Mouse (Mus musculus) heart, postnatal 10 days (tissue): ENCODE measurements at regions not wholly inside any gene's neighbourhood (a gene's known extent, or its start where the extent isn't known, plus 50 kb on each side); places are given as distances from the start of the nearest gene placed in this dataset.
A peak's percentile ranks its signal among the peaks of the same experiment; 100 is the strongest.

Source experiments
- DNase-seq, 2 experiments: peaks; one replicate each; pipeline ENCODE4 v3.0.0; 2021
- intact Hi-C: fragments of 180-260 bp; cut with DNase I; formaldehyde crosslinking; loops from one replicate; pipeline ENCODE4 v1.15.1; 2025

DNA sequence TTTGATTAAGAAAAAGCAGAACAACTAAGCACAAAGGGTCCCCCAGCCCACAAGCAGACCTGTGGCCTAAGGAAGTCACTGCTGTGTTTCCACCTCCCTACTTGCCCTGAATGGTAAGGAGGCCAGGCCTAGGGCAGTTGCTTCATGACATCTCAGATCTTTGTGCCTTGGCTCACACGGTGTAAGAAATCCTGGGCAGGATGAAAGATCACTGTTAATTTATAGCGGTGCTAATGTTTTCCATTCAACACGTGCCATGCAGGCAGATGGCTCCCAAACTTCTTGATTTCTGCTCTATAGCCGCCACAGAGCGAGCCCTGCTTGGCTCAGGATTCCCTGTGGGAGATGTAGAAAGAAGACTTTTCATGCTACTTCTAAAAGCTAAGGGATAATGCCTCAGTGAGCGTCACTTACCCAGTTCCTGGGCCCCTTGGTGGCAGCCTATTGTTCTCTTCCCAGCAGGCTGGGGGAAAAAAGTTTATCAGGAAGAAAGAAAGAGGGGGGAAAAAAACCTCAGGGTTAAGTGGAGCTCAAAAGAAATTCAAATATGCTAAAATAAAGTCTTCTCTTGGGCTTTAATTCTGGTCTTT, 327.4 kb downstream of the Adgrl2 start:
- DNase-seq: no peak
- intact Hi-C loops: no loop called here

DNA sequence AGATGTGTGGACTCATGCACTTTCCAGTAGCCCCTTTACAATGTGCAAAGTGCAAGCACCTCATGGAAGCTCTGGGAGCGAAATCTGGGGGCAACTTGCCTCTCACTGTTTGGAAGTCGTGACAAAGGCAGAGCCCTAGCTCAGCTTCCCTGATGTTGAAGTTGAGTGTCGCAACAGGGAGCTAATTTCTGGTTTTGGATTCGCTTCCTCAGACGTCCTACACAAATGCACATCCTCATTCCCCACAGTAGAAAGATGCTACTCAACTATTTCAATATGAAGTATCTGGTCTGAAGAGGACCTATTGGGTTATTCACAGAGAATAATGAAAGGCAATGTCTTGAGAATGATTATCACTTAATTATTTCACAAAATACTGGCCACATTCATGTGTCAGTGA, 331.3 kb downstream of the Adgrl2 start:
- intact Hi-C loops: no loop called here

DNA sequence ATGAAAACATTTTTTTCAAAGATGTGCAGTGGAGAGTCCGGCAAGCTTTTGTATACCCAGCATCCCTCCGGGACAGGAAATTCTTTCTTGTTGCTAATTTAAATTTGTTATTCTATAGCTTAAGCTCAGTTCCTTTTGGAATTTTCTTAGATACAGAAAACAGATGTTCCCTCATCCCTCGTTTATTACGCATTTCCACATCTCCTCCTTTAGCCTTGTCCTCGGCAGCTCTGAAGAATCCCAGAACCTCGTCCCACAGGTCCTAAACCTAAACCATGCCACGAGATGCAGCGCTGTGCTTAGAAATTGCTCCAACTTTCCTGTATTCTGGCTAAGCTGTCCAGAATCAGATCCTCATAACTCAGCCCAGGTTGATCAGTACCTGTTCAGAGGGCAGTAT, 332.0 kb downstream of the Adgrl2 start:
- DNase-seq: no peak
- intact Hi-C loops: no loop called here

More for the DNA sequence above, 331.3 kb downstream of the Adgrl2 start:
- no peak for DNase-seq

DNA sequence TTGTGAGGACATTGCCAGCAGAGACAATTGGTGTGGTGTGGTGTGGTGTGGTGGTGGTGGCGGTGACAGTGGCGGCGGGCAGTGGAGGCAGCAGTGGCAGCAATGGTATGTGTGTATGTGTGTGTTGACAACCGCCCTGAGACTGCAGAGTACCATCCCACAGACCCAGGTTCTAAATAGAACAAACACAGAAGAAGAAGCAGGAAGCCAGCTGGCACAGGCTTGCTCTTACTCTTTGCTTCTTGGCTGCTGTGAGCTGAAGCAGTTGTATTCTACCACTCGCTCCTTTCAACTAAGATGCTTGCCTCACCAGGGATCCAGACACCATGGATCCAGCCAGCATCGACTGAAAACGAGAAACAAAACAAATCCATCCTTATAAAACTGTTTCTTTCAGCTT, 334.2 kb downstream of the Adgrl2 start:
- DNase-seq: peak in 1 of 2 experiments; percentile 28
- intact Hi-C loops: no loop called here

DNA sequence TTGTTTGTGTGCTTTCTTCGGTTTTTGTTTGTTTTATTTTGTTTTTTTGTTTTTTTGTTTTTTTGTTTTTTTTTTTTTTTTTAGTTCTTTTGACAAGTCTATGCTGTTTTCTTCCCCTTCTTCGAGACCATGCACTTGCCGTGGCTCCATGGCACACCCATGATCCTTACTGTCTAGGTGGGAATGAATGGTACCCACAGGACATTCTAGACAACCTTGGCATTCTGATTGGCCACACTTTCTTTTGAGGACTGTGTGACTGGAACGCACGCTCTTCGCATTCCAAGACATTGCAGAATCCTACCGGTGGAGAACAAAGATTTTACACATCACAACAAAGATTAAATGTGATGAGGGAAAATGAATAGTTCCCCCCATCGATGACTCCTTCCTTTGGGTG, 340.1 kb downstream of the Adgrl2 start:
- intact Hi-C loops: no loop called here
- no peak for DNase-seq

DNA sequence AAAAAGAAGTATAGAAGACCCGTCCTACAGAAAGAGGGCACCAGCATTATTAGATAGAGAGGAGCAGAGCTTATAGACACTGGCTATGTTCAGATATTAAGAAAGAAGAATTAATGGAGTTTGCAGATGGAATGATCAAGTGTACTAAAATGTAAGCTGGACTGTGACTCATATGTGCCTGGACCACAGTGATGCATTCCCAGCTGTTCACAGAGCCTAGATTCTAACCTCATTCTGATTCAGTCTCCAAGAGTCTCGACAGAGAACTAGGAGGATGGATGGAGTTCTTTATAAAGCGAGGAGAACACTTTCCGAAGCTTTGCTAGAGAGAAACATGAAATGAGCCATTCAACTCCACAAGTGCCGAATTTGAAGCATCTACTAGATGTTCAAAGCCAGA, 345.4 kb downstream of the Adgrl2 start:
- DNase-seq: no peak
- intact Hi-C loops: no loop called here

DNA sequence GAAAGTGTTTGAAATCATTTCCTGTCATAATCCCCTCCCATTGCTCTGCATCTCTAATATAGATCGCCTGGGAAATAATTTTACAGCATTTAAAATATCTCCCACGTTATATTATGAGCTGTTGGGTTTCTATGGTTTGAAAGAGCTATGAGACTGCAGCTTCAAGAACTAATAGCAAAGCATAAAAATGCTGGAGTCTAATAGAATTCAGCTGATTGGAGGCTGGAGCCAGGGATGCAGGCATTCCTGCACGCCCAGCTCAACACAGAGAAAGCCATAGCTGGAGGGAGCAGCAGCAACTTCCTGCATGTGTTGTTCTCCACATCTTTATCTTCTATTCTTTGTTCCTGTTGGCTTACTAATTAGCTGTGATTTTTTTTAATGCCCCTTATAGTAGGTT, 348.8 kb downstream of the Adgrl2 start:
- no peak for DNase-seq
- intact Hi-C loops: no loop called here

DNA sequence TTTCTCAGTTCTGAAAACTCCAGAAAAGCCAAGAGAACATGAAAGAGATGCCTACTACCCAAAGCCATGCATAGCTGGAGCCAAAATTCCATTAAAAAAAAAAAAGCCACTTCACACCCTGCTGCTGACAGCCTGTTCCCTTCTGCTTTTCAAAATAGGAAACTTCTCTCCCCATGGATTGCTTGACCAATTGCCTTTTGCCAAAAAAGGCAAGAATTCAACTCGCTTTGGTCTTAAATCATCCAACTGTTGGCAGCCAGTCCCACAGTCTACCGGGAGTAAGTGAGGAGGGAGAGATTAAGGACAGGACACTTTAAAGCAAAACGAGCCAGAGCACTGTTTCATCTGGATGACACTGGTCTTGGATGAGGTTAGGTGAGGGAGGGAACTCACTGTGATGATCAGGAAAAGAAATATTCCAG, 349.7 kb downstream of the Adgrl2 start:
- intact Hi-C loops: no loop called here
- DNase-seq: peak; percentile 62 to 65

DNA sequence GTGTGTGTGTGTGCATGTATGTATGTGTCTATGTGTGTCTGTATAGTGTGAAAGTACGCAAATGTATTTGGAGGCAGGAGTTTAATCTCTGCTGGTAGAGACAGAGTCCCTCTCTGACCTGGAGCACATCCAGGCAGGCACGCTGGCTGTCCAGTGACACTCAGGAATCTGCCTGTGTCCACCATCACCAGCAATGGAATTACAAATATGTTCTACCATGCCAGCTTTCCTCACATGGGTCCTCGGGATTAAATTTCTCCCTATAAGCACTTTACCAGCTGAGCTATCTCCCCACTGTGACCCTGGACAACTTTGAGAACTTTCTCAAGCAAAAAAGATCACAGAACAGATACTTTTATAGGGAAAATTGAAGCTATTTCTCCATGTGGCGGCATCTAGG, 355.3 kb downstream of the Adgrl2 start:
- peak; percentile 76 to 77 for DNase-seq
- intact Hi-C loops: no loop called here

DNA sequence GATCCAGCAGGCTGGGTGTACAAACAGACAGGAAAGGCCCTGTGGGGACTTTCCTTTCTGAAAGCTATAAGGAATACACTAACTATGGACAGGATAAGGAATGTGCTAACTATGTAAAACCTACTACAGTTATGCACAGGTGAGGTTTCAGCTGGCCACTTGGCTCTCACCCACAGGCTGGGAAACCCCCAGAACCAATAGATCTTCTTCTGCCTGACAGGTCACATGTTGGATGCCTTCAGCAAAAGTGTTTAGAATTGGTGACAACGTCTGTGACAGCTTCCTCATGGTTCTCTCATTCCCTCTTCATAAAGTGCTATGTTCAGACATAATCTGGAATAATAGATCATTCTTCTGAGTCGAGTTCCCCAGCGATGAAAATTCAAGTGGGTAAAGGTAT, 356.0 kb downstream of the Adgrl2 start:
- intact Hi-C loops: no loop called here
- no peak for DNase-seq

DNA sequence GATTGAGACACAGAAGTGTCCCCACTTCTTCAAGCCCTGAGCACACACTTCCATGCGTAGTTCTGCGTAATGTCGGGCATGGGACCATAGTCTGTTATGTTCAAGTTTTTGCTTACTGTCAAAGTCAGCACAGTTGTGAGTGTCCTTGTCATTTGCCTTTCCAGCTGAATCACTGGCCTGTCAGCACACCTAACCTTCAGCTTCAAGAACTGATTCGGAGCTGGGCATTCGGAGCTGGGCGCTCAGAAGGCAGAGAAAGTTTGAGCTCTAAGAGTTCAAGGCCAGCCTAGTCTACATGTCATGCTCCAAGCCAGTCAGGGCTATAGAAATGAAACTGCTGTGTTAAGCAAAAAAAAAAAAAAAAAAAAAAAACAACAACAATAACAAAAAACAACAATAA, 357.1 kb downstream of the Adgrl2 start:
- intact Hi-C loops: no loop called here
- DNase-seq: no peak

DNA sequence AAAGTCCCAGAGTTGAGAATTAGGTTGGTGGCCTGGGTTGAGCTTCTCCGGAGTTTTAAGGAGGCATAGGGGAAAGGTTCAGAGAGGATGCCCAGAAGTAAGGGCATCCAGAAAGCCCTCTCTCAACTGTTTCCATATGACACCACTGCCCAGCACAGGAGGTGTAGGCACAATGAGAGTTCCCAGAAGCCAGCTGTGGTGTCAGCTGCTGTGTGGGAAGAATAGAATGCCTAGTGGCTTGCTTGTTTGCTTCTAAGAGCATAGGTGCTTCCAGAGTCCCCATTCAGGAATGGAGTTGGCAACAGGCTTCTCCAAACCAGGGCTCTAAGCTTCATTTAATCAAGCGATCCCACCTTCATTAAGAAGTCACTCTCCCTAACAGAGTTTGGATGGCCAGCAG, 357.9 kb downstream of the Adgrl2 start:
- intact Hi-C loops: no loop called here
- no peak for DNase-seq

DNA sequence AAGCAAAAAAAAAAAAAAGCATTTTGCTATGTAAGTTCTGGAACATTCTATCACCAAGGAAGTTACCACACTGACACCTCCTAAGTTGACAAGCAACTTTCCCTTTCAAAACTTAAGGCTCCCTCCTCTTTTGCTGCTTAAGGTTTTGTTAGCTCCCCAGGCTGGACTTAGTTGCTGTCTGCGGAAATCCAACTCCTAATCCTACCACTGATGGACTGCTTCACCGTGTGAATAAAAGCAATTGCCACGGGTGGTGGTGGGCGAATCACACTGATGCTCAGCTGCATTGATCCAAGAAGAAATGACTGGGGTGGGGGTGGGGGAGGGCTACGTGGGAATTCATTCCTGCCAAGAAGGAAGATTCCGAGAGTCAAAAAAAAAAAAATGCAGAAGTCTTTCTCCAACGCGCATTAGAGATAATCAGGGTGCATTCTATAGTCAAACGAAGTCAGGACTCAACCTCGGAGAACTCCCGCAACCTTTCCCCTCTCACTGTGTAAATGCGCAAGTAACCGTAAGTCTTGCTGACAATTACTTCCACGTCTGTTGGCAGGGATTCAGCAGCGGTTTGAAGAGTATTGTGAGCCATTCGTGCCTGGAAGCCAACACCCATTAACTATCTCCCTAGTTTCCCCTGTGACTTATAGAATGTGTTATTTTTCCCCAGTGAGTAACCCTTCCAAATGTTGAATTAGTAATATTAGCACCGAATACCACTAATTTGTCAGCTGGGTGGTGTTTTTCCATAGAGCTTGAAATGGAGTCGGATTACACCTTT, 358.8 kb downstream of the Adgrl2 start:
- DNase-seq: no peak
- intact Hi-C loops: no loop called here

DNA sequence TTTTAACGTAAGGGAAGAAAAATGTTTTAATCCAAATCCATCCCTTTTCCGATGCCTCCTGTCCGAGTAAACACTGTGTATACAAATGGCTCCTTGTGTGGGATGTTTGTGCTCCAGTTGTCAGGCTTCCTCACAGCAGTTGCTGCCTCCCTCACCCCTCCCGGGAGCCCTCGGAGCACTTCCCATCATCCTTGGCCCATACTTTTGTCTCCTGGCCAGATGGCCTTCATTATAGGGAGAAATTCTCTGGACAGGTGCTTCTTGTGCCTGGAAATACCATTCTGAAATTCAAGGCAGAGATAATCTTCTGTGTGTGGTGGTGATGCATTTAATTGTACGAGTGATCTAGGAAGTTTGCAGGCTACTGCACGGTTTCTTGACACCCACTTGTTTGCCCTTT, 359.5 kb downstream of the Adgrl2 start:
- DNase-seq: no peak
- intact Hi-C loops: no loop called here

DNA sequence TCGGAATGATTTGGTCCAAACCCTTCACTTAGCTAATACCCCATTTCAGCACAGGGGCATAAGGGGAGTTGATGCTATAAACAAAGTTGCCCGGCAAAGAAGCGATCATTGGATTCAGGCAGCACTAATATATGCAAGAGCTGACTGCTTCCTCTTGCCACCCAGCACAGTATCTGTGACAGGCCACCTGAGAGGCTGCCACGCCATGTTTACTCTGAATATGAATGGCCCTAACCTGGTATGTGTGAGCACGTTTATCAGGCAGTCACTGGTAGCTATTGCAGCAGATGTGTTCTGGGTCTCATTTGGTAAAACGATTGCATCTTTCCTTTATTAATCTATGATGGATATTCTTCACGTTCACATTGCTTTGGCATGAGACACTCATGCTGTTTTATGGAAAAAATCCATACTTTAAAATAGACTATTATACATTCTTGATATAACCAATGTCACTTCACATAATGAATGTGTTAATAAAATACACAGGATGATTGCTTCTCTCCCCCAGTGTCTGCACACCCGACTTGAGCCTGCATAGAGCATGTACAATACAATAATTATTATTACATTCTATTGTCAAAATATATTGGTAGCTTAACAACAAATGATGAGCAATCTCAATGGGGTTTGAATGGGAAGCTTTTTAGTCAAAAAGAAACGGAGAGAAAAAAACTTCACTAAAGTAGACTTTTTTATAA, 375.2 kb downstream of the Adgrl2 start:
- intact Hi-C loops: no loop called here
- DNase-seq: no peak

DNA sequence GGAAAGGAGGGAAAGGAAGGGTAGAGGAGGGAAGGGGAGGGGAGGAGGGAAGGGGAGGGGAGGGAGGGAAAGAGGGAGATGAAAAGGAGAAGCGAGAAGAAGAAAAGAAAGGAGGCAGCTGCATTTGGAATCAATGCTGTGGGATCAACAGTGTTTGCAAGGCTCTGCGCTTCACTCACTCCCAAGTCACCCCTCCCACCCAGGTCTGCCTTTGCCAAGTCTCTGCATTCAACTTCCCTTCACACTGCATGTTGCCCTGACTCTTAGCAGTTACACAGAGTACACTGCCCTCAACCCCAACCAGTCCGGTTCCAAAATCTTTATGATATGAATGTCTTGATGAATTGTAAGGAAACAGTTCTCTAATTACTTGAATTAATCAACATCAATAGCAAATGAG, 376.9 kb downstream of the Adgrl2 start:
- intact Hi-C loops: no loop called here
- DNase-seq: no peak

DNA sequence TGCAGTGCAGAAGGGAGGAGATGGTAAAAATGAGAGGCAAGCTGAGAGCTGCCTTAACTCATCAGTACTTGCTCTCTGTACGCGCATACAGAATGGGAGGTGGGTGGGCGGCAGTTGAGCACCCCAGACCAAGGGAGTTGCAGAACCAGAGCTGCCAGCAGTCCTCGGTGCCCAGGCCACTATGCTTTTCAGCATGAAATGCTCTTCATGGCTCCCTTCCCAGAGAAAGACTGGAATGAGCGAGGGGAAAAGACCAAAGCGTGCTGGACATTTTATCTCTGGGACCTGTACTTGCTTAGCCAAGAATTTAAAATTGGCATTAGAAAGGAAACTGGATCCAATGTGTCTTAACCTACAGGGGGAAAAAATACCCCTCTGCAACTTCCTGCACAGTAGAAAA, 387.1 kb downstream of the Adgrl2 start:
- peak; percentile 46 to 59 for DNase-seq
- intact Hi-C loops: no loop called here

DNA sequence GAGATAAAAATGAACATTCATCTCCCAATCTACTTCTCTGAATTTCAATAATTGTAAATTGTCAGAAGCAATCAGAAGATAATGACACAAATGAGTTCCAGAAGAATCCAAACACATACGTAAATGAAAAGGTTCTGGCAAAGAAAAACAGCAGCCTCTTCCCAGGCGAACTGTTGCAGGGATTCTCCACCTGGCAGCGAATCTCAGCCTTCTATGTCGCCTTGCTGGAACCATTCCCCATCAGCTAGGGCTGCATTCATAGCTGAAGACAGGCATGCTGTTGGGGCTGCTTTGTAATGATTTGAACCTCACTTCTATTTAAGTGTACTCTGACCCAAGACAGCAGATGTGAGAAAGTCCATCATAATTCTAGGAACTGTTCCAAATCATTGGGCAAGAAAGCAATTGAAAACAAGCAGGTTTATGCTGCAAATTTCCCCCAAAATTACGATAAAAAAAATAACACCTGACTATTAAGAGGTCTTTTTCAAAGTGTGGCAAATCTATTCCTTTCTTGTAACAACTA, 387.6 kb downstream of the Adgrl2 start:
- peak in 1 of 2 experiments; percentile 7 for DNase-seq
- intact Hi-C loops: no loop called here

DNA sequence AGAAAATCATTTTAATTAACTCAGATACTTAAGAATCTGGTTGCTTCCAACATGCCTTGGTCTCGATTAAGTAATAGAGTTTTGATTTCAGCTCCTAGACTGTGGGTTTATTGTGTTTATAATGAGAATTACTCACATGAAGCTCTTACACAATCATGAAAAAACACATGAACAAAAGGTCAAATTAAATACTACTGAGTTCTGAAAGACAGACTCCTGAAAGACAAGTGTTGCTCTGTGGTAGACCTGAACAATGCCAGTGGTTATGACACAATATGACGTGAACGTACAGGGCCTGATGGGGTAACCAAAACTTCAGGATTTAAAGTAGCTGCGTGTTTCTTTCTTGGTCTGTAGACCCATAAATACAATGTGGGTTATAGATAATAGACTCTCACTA, 394.8 kb downstream of the Adgrl2 start:
- intact Hi-C loops: no loop called here
- no peak for DNase-seq

DNA sequence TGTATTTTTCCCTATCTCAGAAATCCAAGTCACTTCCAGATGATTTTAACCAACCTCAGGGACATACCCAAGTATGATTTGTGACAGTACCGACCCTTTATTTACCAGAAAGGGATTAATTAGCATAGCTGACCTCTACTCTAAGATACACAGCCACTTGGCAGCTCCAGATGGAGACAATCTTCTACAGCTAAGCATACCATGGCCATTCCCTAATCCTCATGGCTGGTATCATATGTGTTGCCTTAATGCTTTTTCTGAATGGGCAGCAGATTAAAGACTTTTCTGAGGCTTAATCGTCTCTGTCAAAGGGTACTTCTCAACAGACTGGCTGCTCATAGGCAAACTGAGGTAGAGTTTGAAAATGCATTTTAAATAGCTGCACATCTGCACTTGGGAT, 400.8 kb downstream of the Adgrl2 start:
- no peak for DNase-seq
- intact Hi-C loops: no loop called here

DNA sequence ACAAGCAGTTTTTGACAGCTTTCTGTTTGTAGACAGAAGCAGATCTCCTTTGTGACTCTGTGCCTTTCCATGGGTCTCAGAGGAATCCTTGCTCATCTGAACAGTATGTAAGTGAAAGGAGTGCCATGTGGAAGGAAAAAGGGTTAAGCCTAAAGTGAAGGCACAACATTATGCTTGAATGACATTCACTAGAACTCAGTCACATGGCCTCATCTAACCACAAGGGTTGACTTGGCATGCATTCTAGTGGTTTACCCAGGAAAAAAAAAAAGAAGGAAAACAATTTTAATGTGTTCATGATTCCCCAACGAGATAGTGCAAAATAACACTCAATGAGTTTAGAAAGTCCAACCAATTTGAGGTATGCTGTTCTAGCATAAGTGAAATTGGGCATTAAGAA, 414.6 kb downstream of the Adgrl2 start:
- intact Hi-C loops: no loop called here
- DNase-seq: no peak

DNA sequence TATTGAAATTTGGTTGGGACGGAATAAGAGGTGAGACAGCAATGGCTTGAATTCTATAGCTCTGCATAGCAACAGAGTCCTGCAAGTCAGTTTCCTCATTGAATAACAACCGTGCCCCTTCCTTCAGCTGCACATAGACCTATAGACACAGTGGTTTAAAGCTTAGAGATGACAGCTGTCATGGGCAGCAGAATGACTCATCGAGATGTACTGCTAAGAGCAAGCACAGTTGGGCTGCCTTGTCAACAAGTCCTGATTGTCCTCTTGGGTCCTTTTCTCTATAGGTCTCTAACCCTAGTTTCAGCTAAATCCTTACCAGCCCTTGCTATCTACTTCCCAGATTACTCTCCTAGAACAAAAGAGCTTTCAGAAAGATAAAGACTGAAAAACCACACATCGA, 417.9 kb downstream of the Adgrl2 start:
- intact Hi-C loops: no loop called here
- DNase-seq: no peak
